Mouse (Mus musculus) testis, adult 2 months (tissue): ENCODE results near the gene Apol6.

Experiments
- CTCF ChIP-seq: fragments of 200-500 bp; IDR thresholded peaks from 2 replicates; pipeline ENCODE4 v1.5.1; 2012; ENCODE audit warnings: low read depth, mild to moderate bottlenecking, inconsistent platforms, low read length, moderate library complexity; ENCODE audit not compliant: control insufficient read depth, insufficient read depth, insufficient replicate concordance
- POLR2A ChIP-seq: fragments of 200-500 bp; IDR thresholded peaks from 2 replicates; pipeline ENCODE4 v1.6.1; 2012; ENCODE audit warnings: low read depth, mild to moderate bottlenecking, inconsistent platforms, low read length, moderate library complexity; ENCODE audit not compliant: control insufficient read depth

- TF ChIP-seq CTCF (no peak), POLR2A (no peak)
Observed at GRCm38 (mm10) chr15:77102685-77103084, 58.2 kb downstream of the Apol6 start.
